Mouse (Mus musculus) bone marrow macrophage, adult 2 months (primary cell): ENCODE measurements around the gene Myct1.

Experiments used
- CTCF ChIP-seq: IDR thresholded peaks from 2 replicates; pipeline ENCODE4 v1.5.1; 2012; ENCODE audit warnings: low read depth, mild to moderate bottlenecking, low read length, moderate library complexity
- POLR2A ChIP-seq: IDR thresholded peaks from 2 replicates; pipeline ENCODE4 v1.6.1; 2012; ENCODE audit warnings: mild to moderate bottlenecking, low read depth, low read length, borderline replicate concordance

GRCm38 (mm10) chr10:5603512-5603911 lies 9.9 kb downstream of the Myct1 start:
- no peak for TF ChIP-seq CTCF
- TF ChIP-seq POLR2A = no peak
